Mouse (Mus musculus) MEL (cell line): ENCODE measurements at regions not wholly inside any gene's neighbourhood (a gene's known extent, or its start where the extent isn't known, plus 50 kb on each side); places are given as distances from the start of the nearest gene placed in this dataset.

Source experiments
- DNase-seq: peaks from one replicate; pipeline ENCODE4 v3.0.0; 2011; ENCODE audit warnings: low read depth, low spot score
- H3K27ac ChIP-seq: 2 replicates; pipeline ENCODE4 v1.5.1; 2012; ENCODE audit warnings: low read depth, mild to moderate bottlenecking, control low read depth, low read length, moderate library complexity; ENCODE audit not compliant: control insufficient read depth
- H3K27me3 ChIP-seq, 2 experiments: fragments of 150-350 bp in 1 of 2; sonication (generic) in 1 of 2; 2 replicates each; pipeline ENCODE4 v1.6.1; 2012; ENCODE audit warnings: low read length in 2 of 2, mild to moderate bottlenecking in 2 of 2, improper control_type of control experiment in 1 of 2, moderate library complexity in 1 of 2; ENCODE audit not compliant: insufficient read depth in 2 of 2, control insufficient read depth in 1 of 2
- H3K36me3 ChIP-seq, 2 experiments: 2 replicates each; pipeline ENCODE4 v1.6.1; 2012 to 2014; ENCODE audit warnings: low read length in 2 of 2, improper control_type of control experiment in 1 of 2, inconsistent platforms in 1 of 2, mild to moderate bottlenecking in 1 of 2; ENCODE audit not compliant: insufficient read depth in 2 of 2, control insufficient read depth in 1 of 2
- H3K4me1 ChIP-seq, 2 experiments: fragments of 150-350 bp in 1 of 2; sonication (generic) in 1 of 2; 2 replicates each; pipeline ENCODE4 v1.6.1; 2012; ENCODE audit warnings: low read length in 2 of 2, improper control_type of control experiment in 1 of 2, mild to moderate bottlenecking in 1 of 2; ENCODE audit not compliant: insufficient read depth in 2 of 2, control insufficient read depth in 1 of 2
- H3K4me3 ChIP-seq, 2 experiments: fragments of 150-350 bp in 1 of 2; sonication (generic) in 1 of 2; 2 replicates each; pipeline ENCODE4 v1.5.1; 2012; ENCODE audit warnings: low read depth in 2 of 2, low read length in 2 of 2, mild to moderate bottlenecking in 2 of 2, moderate library complexity in 2 of 2, control low read depth in 1 of 2, improper control_type of control experiment in 1 of 2; ENCODE audit not compliant: control insufficient read depth in 1 of 2, insufficient read depth in 1 of 2
- H3K79me2 ChIP-seq: 2 replicates; pipeline ENCODE4 v1.6.1; 2012; ENCODE audit warnings: mild to moderate bottlenecking, low read length, moderate library complexity; ENCODE audit not compliant: control insufficient read depth, poor library complexity, insufficient read depth
- H3K9ac ChIP-seq: 2 replicates; pipeline ENCODE4 v1.6.1; 2012; ENCODE audit warnings: low read depth, mild to moderate bottlenecking, control low read depth, low read length, moderate library complexity; ENCODE audit not compliant: control insufficient read depth, poor library complexity, severe bottlenecking
- H3K9me3 ChIP-seq: fragments of 150-350 bp; sonication (generic); replicated peaks from 2 replicates; pipeline ENCODE4 v1.6.1; 2012; ENCODE audit warnings: mild to moderate bottlenecking, low read length, improper control_type of control experiment, moderate library complexity; ENCODE audit not compliant: insufficient read depth
- BHLHE40 ChIP-seq: IDR thresholded peaks from 2 replicates; pipeline ENCODE4 v1.6.1; 2012; ENCODE audit warnings: low read depth, mild to moderate bottlenecking, inconsistent platforms, low read length, improper control_type of control experiment, borderline replicate concordance
- CHD1 ChIP-seq: IDR thresholded peaks from 2 replicates; pipeline ENCODE4 v1.6.1; 2012; ENCODE audit warnings: low read depth, mild to moderate bottlenecking, inconsistent platforms, low read length, improper control_type of control experiment
- E2F4 ChIP-seq: IDR thresholded peaks from 2 replicates; pipeline ENCODE4 v1.6.1; 2011; ENCODE audit warnings: low read depth, low read length, improper control_type of control experiment, borderline replicate concordance
- ELF1 ChIP-seq: IDR thresholded peaks from 2 replicates; pipeline ENCODE4 v1.6.1; 2014; ENCODE audit warnings: low read depth, mild to moderate bottlenecking, inconsistent platforms, low read length, improper control_type of control experiment, moderate library complexity
- EP300 ChIP-seq, 2 experiments: IDR thresholded peaks; 2 replicates each; pipeline ENCODE4 v1.6.1; 2011; ENCODE audit warnings: improper control_type of control experiment in 2 of 2, low read length in 2 of 2, low read depth in 1 of 2, mild to moderate bottlenecking in 1 of 2
- GATA1 ChIP-seq: IDR thresholded peaks from 2 replicates; pipeline ENCODE4 v1.6.1; 2011; ENCODE audit warnings: low read depth, low read length, improper control_type of control experiment
- JUND ChIP-seq: IDR thresholded peaks from 2 replicates; pipeline ENCODE4 v1.6.1; 2011; ENCODE audit warnings: low read depth, mild to moderate bottlenecking, improper control_type of control experiment, low read length
- KAT2A ChIP-seq: conservative IDR thresholded peaks from 2 replicates; pipeline ENCODE4 v1.6.1; 2012; ENCODE audit warnings: low read depth, low read length, improper control_type of control experiment, inconsistent platforms
- MAFK ChIP-seq: IDR thresholded peaks from 2 replicates; pipeline ENCODE4 v1.6.1; 2011; ENCODE audit warnings: low read depth, mild to moderate bottlenecking, low read length, improper control_type of control experiment, borderline replicate concordance
- MAX ChIP-seq: IDR thresholded peaks from 2 replicates; pipeline ENCODE4 v1.6.1; 2011; ENCODE audit warnings: low read length, improper control_type of control experiment
- MAZ ChIP-seq: IDR thresholded peaks from 2 replicates; pipeline ENCODE4 v1.6.1; 2012; ENCODE audit warnings: low read depth, mild to moderate bottlenecking, inconsistent platforms, low read length, improper control_type of control experiment
- MXI1 ChIP-seq: IDR thresholded peaks from 2 replicates; pipeline ENCODE4 v1.6.1; 2011; ENCODE audit warnings: mild to moderate bottlenecking, low read depth, low read length, improper control_type of control experiment
- MYC ChIP-seq: IDR thresholded peaks from 2 replicates; pipeline ENCODE4 v1.6.1; 2011; ENCODE audit warnings: low read depth, mild to moderate bottlenecking, low read length, improper control_type of control experiment, moderate library complexity
- NELFE ChIP-seq: IDR thresholded peaks from 2 replicates; pipeline ENCODE4 v1.6.1; 2011; ENCODE audit warnings: low read depth, low read length, improper control_type of control experiment
- POLR2A ChIP-seq, 2 experiments: IDR thresholded peaks; 2 replicates each; pipeline ENCODE4 v1.6.1; 2011 to 2012; ENCODE audit warnings: low read length in 2 of 2, mild to moderate bottlenecking in 2 of 2, control low read depth in 1 of 2, improper control_type of control experiment in 1 of 2, low read depth in 1 of 2, moderate library complexity in 1 of 2; ENCODE audit not compliant: control insufficient read depth in 1 of 2, insufficient read depth in 1 of 2, poor library complexity in 1 of 2
- POLR2AphosphoS2 ChIP-seq: IDR thresholded peaks from 2 replicates; pipeline ENCODE4 v1.6.1; 2011; ENCODE audit warnings: low read length, improper control_type of control experiment
- RAD21 ChIP-seq: IDR thresholded peaks from 2 replicates; pipeline ENCODE4 v1.6.1; 2011; ENCODE audit warnings: mild to moderate bottlenecking, low read depth, low read length, improper control_type of control experiment
- RCOR1 ChIP-seq: IDR thresholded peaks from 2 replicates; pipeline ENCODE4 v1.6.1; 2012; ENCODE audit warnings: low read depth, mild to moderate bottlenecking, inconsistent platforms, low read length, improper control_type of control experiment
- SMC3 ChIP-seq: IDR thresholded peaks from 2 replicates; pipeline ENCODE4 v1.6.1; 2011; ENCODE audit warnings: low read depth, low read length, improper control_type of control experiment
- TBP ChIP-seq: IDR thresholded peaks from 2 replicates; pipeline ENCODE4 v1.8.0; 2011; ENCODE audit warnings: low read depth, low read length, improper control_type of control experiment
- TCF12 ChIP-seq: IDR thresholded peaks from 2 replicates; pipeline ENCODE4 v1.6.1; 2014; ENCODE audit warnings: low read depth, mild to moderate bottlenecking, inconsistent platforms, low read length, improper control_type of control experiment, moderate library complexity
- UBTF ChIP-seq: IDR thresholded peaks from 2 replicates; pipeline ENCODE4 v1.6.1; 2012; ENCODE audit warnings: low read depth, mild to moderate bottlenecking, inconsistent platforms, low read length, improper control_type of control experiment, moderate library complexity, borderline replicate concordance; ENCODE audit not compliant: insufficient read depth
- USF1 ChIP-seq: IDR thresholded peaks from 2 replicates; pipeline ENCODE4 v1.6.1; 2014; ENCODE audit warnings: low read depth, mild to moderate bottlenecking, inconsistent platforms, low read length, improper control_type of control experiment, moderate library complexity
- USF2 ChIP-seq, 2 experiments: IDR thresholded peaks; 2 replicates each; pipeline ENCODE4 v1.6.1; 2011 to 2012; ENCODE audit warnings: improper control_type of control experiment in 2 of 2, low read length in 2 of 2, borderline replicate concordance in 1 of 2, inconsistent platforms in 1 of 2, low read depth in 1 of 2, mild to moderate bottlenecking in 1 of 2; ENCODE audit not compliant: insufficient read depth in 1 of 2
- ZKSCAN1 ChIP-seq: IDR thresholded peaks from 2 replicates; pipeline ENCODE4 v1.6.1; 2012; ENCODE audit warnings: low read depth, mild to moderate bottlenecking, inconsistent platforms, low read length, improper control_type of control experiment, moderate library complexity
- ZNF384 ChIP-seq: IDR thresholded peaks from 2 replicates; pipeline ENCODE4 v1.6.1; 2012; ENCODE audit warnings: low read depth, mild to moderate bottlenecking, inconsistent platforms, low read length, improper control_type of control experiment

DNA sequence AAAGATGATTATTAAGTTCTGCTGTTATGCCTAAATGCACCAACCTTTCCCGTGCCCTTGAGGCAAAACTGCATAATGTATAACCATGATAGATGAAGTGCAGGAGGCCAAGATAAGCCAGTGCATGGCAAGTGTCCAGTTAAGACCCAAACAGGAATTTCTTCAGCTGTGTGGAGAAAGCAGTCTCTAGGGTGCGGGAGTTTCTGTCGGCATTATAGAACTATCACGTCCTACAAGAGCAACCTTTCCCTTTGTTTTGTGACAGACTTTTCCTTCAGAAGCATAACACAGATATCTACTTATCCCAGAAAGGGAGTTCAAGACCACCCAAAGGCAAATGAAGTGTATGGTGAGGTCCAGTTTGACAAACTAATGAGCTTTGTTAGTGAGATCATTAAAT lies 560.1 kb upstream of the Cdh18 start:
- Histone ChIP-seq H3K27ac (no peak overlapping the region), H3K4me1 (no peaks in the 10 kb centered on the region), H3K4me3 (no peak overlapping the region), H3K36me3 (peaks cover 0 to 2% of the 10 kb centered on the region in 2 experiments; a peak in 2 of 4 replicates), H3K79me2 (no peaks in the 10 kb centered on the region), H3K9ac (no peak overlapping the region), H3K27me3 (no peaks in the 10 kb centered on the region), H3K9me3 (no peaks in the 10 kb centered on the region)
- DNase-seq: no peak
- TF ChIP-seq RAD21 (no peak), POLR2AphosphoS2 (no peak), UBTF (no peak), USF1 (no peak), ELF1 (no peak), MAFK (no peak), NELFE (no peak), MXI1 (no peak), RCOR1 (no peak), ZKSCAN1 (no peak), MAX (no peak), GATA1 (no peak), TBP (no peak), MYC (no peak), E2F4 (no peak), POLR2A (IDR thresholded peaks at IDR 0.05; ENCODE audit: control insufficient read depth in 1 of 2, insufficient read depth in 1 of 2, low read depth in 1 of 2, low read length in 2 of 2, poor library complexity in 1 of 2) (no peak), ZNF384 (no peak), USF2 (IDR thresholded peaks at IDR 0.05; ENCODE audit: borderline replicate concordance in 1 of 2, insufficient read depth in 1 of 2, low read depth in 1 of 2, low read length in 2 of 2) (no peak), JUND (no peak)

DNA sequence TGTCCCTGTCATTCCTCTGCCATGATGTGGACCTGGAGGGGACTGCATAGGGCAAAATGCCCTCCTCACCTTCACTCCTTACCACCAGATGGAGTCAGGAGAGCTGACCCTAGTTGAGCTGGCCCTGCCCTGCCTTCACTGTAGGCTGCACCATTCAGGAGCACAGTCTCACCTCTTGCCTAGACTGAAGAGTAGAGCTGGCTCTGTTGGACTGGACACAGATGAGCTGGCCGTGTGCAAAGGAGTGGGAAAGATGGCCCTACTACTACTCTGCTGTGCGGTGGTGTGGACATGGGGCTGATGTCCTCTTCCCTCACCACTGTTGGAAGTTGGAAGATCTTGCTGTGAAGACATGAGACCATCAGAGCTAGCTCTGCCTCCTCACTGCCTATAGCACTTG lies 555.5 kb upstream of the Cdh18 start:
- Histone ChIP-seq H3K79me2 (no peaks in the 10 kb centered on the region), H3K27ac (no peak overlapping the region), H3K9me3 (no peaks in the 10 kb centered on the region), H3K36me3 (no peaks in the 10 kb centered on the region), H3K27me3 (no peaks in the 10 kb centered on the region), H3K4me1 (no peaks in the 10 kb centered on the region), H3K9ac (no peak overlapping the region), H3K4me3 (no peak overlapping the region)
- TF ChIP-seq CHD1: no peak
- TF ChIP-seq EP300 (IDR thresholded peaks at IDR 0.05; ENCODE audit: low read depth in 1 of 2, low read length in 2 of 2): no peak
- TF ChIP-seq MAZ: no peak
- no peak for TF ChIP-seq TCF12
- TF ChIP-seq BHLHE40: no peak
- TF ChIP-seq SMC3: no peak
- no peak for TF ChIP-seq KAT2A
- no peak for DNase-seq
